Mouse (Mus musculus): ENCODE measurements around the gene Lpar1.

DNA sequence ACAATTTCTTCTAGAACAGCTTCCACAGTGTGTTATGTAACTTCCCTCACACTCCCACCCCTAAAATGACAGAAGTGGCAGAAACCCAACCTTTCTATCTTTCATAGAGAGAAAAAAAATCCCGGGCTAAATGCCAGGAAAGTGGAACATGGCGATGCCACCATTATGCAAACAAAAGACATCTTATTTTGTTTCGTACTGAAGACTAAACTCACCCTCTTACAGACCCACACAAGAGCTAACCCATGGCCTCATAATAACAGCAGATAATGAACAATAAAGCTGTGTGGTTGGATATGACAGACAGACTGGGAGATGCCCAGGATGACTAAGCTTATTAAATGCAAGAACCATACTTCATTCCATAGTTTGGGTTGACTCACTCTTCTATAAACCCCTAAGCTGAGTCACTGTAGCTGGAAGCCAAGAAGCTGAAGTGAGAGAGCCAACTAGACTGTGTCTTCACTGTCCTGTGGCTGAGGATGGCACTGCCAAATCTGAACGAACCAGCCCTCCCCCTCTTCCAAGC is 151.7 kb downstream of the Lpar1 start:
- TF ChIP-seq EP300 (optimal IDR thresholded peaks at IDR 0.05) (no peak), CTCF (IDR thresholded peaks at IDR 0.05; ENCODE audit: low read depth) (no peak)
